Mouse (Mus musculus): Measurements from ENCODE around the gene Itgb2. TPM values are rescaled to one million over a fixed set of nuclear protein-coding genes. Genes with fewer than 3 reads are reported as not detected.

Itgb2 gene
- polyA plus RNA-seq, 1 experiment: 13.6 TPM

GRCm38 (mm10) chr10:77608589-77608988, 78.5 kb downstream of the Itgb2 start:
- Histone ChIP-seq H3K36me3 (ENCODE audit: control insufficient read depth, insufficient read depth, low read length) (no peaks in the 10 kb centered on the region; the same call in 1 of the 2 replicates), H3K4me3 (ENCODE audit: insufficient read depth, low read depth, low read length) (no peak overlapping the region), H3K4me1 (ENCODE audit: control insufficient read depth, insufficient read depth, low read length) (peaks cover 20% of the 10 kb centered on the region; the same call in 1 of the 2 replicates), H3K27ac (ENCODE audit: insufficient read depth, low read depth, low read length) (no peak overlapping the region), H3K27me3 (replicated peaks; ENCODE audit: control insufficient read depth, insufficient read depth, low read length) (no peaks in the 10 kb centered on the region)
- no peak for DNase-seq
- 81% methylated on average over 8 of the region's 8 CpGs for WGBS
- TF ChIP-seq POLR2A (IDR thresholded peaks at IDR 0.05; ENCODE audit: low read depth, low read length): no peak
- TF ChIP-seq CTCF (conservative IDR thresholded peaks at IDR 0.05; ENCODE audit: insufficient read depth, insufficient read length, low read depth, low read length): no peak

GRCm38 (mm10) chr10:77610221-77610961, 80.3 kb downstream of the Itgb2 start:
- H3K27ac ChIP-seq (ENCODE audit: insufficient read depth, low read depth, low read length): no peak overlapping the region
- no peak for DNase-seq
- no peaks in the 10 kb centered on the region for H3K27me3 ChIP-seq (replicated peaks; ENCODE audit: control insufficient read depth, insufficient read depth, low read length)
- no peak overlapping the region for H3K4me3 ChIP-seq (ENCODE audit: insufficient read depth, low read depth, low read length)
- no peaks in the 10 kb centered on the region; the same call in 1 of the 2 replicates for H3K36me3 ChIP-seq (ENCODE audit: control insufficient read depth, insufficient read depth, low read length)
- TF ChIP-seq POLR2A (IDR thresholded peaks at IDR 0.05; ENCODE audit: low read depth, low read length): no peak
- TF ChIP-seq CTCF (conservative IDR thresholded peaks at IDR 0.05; ENCODE audit: insufficient read depth, insufficient read length, low read depth, low read length): no peak
- whole genome bisulfite sequencing: 85% methylated on average over 8 of the region's 8 CpGs
- H3K4me1 ChIP-seq (ENCODE audit: control insufficient read depth, insufficient read depth, low read length): peaks cover 24% of the 10 kb centered on the region; the same call in 1 of the 2 replicates

- peak; percentile 96 for DNase-seq
- H3K4me1 ChIP-seq (ENCODE audit: control insufficient read depth, insufficient read depth, low read length): peaks cover 26% of the 10 kb centered on the region; the same call in 1 of the 2 replicates
- H3K27ac ChIP-seq (ENCODE audit: insufficient read depth, low read depth, low read length): peak overlapping the region; percentile 69
- TF ChIP-seq POLR2A (IDR thresholded peaks at IDR 0.05; ENCODE audit: low read depth, low read length): no peak
- TF ChIP-seq CTCF (conservative IDR thresholded peaks at IDR 0.05; ENCODE audit: insufficient read depth, insufficient read length, low read depth, low read length): 0 out of 2 replicates have a peak, but pooled peaks have one; percentile 6
- 17% methylated on average over 3 of the region's 3 CpGs for WGBS
- H3K4me3 ChIP-seq (ENCODE audit: insufficient read depth, low read depth, low read length): no peak overlapping the region
- H3K27me3 ChIP-seq (replicated peaks; ENCODE audit: control insufficient read depth, insufficient read depth, low read length): no peaks in the 10 kb centered on the region
- H3K36me3 ChIP-seq (ENCODE audit: control insufficient read depth, insufficient read depth, low read length): no peaks in the 10 kb centered on the region; the same call in 1 of the 2 replicates
Measured at GRCm38 (mm10) chr10:77613409-77613808, 83.4 kb downstream of the Itgb2 start.

Other genes with a start within 250 kb of the Itgb2 start
- gene Adarb1, start 112.0 kb upstream of the Itgb2 start, polyA plus RNA-seq (2012; rRNA removed): 6.2 and 6.6 TPM in 2 replicates
- gene Fam207a, start 14.5 kb upstream of the Itgb2 start, polyA plus RNA-seq (2012; rRNA removed): 30.5 and 31.4 TPM in 2 replicates
- 321 and 342 TPM in 2 replicates for gene Pttg1ip, start 51.5 kb downstream of the Itgb2 start, polyA plus RNA-seq (2012; rRNA removed)
- gene Sumo3, start 75.8 kb downstream of the Itgb2 start, polyA plus RNA-seq (2012; rRNA removed): 241 and 269 TPM in 2 replicates
- gene Gm49325, start 75.9 kb downstream of the Itgb2 start, polyA plus RNA-seq (2012; rRNA removed): not detected in 2 replicates
- gene Ube2g2, start 92.0 kb downstream of the Itgb2 start, polyA plus RNA-seq (2012; rRNA removed): 29.9 and 33.8 TPM in 2 replicates
- 0.86 and 1.2 TPM in 2 replicates for gene Tspear, start 156.3 kb downstream of the Itgb2 start, polyA plus RNA-seq (2012; rRNA removed)
- gene Gm19402, start 160.5 kb downstream of the Itgb2 start, polyA plus RNA-seq (2012; rRNA removed): not detected in 2 replicates
- gene Gm9508, start 167.0 kb downstream of the Itgb2 start, polyA plus RNA-seq (2012; rRNA removed): not detected in 2 replicates
- not detected in 2 replicates for gene Gm10272, start 176.4 kb downstream of the Itgb2 start, polyA plus RNA-seq (2012; rRNA removed)
- gene Gm10024, start 181.2 kb downstream of the Itgb2 start, polyA plus RNA-seq (2012; rRNA removed): not detected in 2 replicates
- not detected in 2 replicates for gene Gm10142, start 185.6 kb downstream of the Itgb2 start, polyA plus RNA-seq (2012; rRNA removed)
- gene Krtap12-1, start 190.3 kb downstream of the Itgb2 start, polyA plus RNA-seq (2012; rRNA removed): not detected in 2 replicates
- gene Gm10100, start 196.2 kb downstream of the Itgb2 start, polyA plus RNA-seq (2012; rRNA removed): not detected in 2 replicates
- not detected in 2 replicates for gene Gm18596, start 212.4 kb downstream of the Itgb2 start, polyA plus RNA-seq (2012; rRNA removed)
- gene Gm9736, start 221.1 kb downstream of the Itgb2 start, polyA plus RNA-seq (2012; rRNA removed): not detected in 2 replicates
- gene Gm3233, start 229.4 kb downstream of the Itgb2 start, polyA plus RNA-seq (2012; rRNA removed): not detected in 2 replicates
- not detected in 2 replicates for gene Gm3238, start 241.1 kb downstream of the Itgb2 start, polyA plus RNA-seq (2012; rRNA removed)
- gene Gm7138, start 246.7 kb downstream of the Itgb2 start, polyA plus RNA-seq (2012; rRNA removed): not detected in 2 replicates